Mouse (Mus musculus) T-cell, adult 2 months (primary cell): Measurements from ENCODE around the gene Crybb3.

ENCODE experiments used
- DNase-seq: peaks from one replicate; pipeline ENCODE4 v3.0.0; 2022; ENCODE audit warnings: low spot score

Gene Crybb3

DNA sequence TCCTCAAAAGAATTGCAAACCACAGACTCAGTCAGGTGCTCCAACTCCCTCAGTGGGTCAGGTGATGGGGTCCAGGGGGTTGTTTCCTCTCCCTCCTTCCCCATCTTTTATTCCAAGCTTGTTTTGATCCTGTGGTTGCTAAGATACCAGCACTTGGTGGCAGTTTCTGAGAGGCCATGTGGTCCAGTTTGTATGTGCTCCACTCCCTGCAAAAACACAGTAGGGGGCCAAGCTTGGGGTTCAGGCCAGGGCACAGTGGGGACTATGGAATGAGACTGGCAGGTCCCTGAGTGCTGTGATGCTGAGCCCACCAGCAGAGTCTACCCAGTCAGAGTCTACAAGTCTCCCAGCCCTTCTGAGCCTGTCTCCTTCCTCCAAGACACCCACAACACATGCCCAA lies 31.5 kb downstream of the Crybb3 start:
- no peak for DNase-seq

DNA sequence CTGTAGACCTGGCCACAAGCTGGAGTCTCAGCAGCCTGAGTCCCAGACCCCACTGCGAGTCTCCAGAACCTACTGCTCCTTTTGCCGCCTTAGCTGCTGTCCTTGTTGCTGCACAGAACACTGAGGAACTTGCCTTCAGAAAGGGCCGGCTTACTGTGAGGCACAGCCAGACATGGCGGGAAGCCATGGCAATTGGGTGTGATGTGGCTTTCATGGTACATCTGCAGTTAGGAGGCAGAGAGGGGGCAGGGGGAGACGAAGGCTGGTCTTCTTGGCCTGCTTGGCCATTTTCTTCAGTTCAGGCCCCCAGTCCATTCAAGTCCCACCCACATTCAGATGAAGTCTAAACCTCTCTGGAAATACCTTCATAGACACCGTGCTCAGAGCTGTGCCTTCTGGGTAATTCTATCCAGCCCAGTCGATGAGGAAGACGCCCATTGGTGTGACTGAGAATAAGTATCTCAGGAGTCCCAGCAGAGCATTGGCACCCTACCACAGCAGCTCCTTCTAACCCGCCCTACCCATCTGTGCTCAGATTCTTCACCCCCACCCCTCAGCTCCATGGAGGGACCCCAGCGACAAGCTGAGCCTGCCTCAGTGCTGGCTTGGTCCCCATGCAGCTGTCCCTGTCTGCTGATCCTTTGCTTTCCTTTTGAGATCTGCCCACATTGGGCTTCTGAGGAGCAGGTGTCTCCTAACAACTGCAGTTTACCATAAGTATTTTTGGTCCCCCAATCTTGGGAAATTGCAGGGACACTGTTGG lies 35.7 kb downstream of the Crybb3 start:
- DNase-seq = no peak

DNA sequence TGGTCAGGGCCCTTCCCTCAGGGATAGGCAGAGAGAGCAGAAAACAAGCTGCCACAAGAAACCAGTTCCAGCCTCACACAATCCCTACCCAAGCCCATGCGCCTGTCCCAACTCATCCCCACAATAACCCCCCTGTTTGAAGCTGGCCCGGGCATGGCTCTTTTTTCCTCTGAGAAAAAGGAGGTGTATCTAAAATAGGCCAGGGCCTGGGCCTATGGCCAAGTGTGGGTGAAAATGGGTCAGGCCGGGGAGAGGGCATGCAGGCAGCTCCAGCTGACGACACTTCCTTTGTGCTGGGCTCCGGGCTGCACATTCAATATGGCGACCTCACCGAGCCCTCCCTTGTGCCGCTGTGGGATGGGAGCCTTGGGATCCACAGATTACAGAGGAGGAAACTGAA lies 37.9 kb downstream of the Crybb3 start:
- no peak for DNase-seq

DNA sequence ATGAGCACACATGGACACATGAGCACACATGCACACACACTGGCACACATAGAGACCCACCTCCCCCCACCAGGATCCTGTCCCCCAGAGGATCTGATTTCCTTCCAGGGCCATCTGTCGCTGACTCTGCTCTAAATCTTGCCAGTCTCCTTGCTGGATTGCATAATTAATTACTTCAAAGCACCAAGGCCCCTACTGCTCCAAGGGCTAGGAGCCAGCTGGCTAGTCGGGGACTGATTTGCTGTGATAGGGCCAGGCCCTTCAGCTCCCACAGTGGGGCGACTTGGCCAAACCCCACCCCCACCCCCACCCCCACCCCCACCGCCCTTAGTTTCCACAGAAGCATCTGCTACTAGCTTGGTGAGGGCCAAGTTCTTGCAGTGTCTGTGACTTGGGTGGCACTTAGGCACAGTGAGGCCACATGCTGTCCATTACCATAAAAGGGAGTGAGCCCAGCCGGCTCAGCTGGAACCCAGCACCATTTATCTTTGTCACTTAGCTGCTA lies 39.8 kb downstream of the Crybb3 start:
- DNase-seq = no peak

DNA sequence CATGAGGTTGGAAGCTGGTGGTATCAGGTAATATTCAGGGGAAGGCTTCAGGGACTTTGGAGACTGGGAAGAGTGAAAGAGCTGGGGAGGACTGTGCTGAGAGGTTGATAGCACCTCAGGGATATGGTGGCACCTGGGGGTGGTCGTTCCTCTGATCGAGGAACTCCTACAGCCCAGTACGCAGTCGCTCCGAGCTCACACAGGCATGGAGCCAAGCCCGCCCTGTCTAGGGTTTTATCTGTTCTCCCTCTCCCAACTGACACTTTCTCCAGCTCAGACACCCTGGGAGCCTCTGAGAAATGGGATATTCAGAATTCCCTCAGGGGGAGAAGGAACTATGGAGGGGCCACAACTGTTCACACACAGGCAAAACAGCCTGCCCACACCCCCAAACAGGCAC lies 40.6 kb downstream of the Crybb3 start:
- no peak for DNase-seq

DNA sequence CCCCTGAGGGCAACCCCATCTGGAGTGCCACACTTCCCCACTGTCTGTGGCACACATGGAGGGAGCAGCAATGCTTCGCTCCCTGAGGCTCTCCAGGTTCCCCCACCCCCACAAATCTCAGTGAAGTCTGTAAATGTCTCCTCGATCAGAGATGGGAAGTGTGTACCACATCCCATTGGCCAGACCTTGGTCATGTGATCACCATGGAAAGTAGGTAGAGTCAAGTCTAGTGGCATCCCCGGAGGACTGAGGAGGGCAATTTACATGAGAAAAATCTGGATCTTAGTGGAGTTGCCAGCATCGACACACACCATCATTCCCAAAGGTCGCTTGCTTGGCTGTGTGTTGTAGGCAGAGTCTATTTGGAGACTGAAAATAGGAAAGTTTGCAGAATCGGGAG lies 42.8 kb downstream of the Crybb3 start:
- no peak for DNase-seq

DNA sequence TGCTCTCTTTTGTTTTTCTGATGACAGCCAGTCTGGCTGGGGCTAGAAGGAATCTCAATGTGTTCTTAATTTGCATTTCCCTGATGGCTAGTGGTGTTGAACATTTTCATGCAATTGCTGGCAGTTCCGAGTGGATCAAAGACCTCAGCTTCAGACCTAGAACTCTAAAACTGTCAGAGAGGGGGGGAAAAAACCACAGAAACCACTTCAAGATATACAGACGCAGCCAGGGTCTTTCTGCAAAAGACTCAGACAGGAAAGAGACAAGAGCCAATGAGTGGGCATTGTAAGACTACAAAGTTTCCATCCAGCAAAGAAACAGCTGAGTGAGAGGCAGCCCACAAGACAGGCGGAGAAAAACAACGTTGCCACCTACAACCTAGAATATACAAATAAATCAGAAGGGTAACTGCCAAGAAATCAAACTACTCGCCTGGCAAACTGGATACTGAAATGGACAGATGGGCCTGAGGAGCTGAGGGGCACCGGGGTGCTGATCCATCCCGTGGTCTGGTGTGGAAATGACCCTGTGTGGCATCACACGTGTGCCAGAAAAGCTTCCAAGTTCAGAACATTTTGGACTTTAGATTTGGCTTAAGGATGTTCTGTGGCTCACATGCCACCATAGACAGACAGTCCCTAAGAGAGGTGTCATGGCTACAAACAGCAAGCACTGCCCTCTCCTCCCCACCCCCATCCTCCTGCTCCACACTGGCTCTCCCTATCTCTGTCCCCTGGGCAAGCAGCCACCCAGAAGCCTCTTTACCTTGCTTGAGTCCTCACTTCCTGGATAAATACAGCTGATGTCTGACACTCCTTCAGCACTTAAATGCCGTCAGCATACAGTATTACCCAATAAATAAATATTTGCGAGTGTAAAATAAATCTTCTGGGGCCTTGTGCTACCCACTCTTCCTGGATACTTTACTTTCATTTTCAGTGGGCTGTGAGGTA lies 46.0 kb downstream of the Crybb3 start:
- DNase-seq = peak; percentile 84

DNA sequence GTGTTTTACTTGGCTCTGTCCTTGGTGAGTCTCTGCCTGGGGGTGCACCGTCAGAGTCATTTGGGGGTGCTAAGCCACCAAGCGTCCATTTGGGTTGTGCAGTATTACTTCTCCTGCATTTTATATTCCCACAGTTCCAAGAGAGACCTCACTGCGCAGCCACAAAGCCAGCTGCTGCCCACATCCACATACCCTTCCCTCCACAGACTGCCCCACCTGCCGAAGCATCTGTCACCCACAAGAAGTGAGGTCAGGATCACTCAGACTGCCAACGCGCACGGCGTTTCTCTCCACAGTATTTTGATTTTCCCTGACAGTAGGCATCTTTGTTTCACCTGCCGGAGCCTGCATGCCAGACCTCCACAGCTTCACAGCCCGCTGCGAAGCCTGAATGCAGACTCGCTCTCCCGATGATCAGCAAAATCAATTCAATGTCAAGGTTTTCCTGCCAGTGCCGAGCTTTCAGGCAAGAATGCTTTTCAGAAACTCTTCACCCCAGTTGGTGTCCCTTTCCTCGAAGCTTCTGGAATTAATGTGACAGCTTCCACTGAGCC lies 50.1 kb downstream of the Crybb3 start:
- no peak for DNase-seq

DNA sequence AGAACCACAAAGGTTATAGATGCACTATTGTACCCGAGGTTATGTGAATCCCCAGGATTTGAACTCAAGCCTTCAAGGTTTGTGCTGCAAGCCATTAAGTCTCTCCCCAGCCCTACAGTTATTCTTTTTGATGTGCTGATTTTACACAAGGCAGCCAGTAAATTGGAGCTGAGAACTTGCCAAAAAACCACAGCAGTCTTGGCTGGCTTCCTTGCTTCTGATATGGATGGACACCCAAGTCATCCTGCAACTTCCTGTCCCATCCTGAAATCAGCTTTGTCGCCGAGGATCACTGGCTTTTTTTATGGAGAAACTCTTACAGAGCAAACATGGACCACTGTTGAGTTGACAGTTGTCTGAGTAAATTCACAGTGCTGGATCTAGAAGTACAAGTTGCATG lies 51.3 kb downstream of the Crybb3 start:
- DNase-seq = no peak

DNA sequence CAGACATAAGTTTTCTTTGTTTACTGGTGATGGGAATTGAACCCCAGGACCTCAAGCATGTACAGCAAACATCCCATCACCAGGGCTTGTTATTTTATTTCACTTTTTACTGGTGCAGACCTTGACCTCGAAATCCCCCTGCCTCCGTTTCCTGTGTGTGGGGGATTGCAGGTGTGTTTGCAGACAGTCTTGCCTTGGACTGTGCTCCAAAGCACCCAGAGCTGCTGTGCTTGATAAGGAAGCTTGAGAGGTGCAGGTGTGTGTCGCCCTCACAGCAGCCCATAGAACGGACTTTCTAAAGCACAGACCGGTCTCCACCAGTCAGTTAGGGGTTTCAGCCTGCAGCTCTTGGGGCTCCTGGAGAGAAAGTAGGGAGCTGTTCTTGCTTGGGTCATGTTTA lies 54.7 kb downstream of the Crybb3 start:
- DNase-seq = no peak
